Mouse (Mus musculus): ENCODE measurements around the gene Ergic1. TPM values are rescaled to one million over a fixed set of nuclear protein-coding genes. Genes with fewer than 3 reads are reported as not detected.

The Ergic1 gene
- total RNA-seq, 2 experiments from 2014 or later: 180 to 193 TPM

GRCm38 (mm10) chr17:26645411-26645854, 84.1 kb downstream of the Ergic1 start:
- intact Hi-C loops (cut with DNase I): no loop called here
- DNase-seq: no peak

DNA sequence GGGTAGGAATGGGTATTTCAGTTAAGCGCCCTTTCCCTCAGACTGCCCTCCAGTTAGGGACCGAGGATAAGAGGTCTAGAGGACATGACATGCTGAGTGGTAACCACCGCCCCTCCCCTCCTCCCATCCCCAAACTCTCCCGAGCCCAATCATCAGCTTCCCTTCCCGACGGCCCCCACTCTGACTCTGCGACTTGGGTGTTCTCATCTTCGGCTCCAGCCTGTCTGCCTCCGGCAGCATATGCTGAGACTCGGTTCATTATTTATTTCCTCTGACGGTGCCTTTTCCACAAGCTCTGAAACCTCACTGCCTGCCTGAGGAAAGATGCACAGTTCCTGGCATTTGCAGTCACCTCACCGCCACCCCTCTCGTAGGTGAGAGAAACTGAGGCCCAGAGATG, 86.0 kb downstream of the Ergic1 start:
- no peak for DNase-seq
- intact Hi-C loops (cut with DNase I): no loop called here

- intact Hi-C loops (cut with DNase I): no loop called here
- DNase-seq: no peak
These were observed 88.3 kb downstream of the Ergic1 start for GRCm38 (mm10) chr17:26649565-26649964.

DNA sequence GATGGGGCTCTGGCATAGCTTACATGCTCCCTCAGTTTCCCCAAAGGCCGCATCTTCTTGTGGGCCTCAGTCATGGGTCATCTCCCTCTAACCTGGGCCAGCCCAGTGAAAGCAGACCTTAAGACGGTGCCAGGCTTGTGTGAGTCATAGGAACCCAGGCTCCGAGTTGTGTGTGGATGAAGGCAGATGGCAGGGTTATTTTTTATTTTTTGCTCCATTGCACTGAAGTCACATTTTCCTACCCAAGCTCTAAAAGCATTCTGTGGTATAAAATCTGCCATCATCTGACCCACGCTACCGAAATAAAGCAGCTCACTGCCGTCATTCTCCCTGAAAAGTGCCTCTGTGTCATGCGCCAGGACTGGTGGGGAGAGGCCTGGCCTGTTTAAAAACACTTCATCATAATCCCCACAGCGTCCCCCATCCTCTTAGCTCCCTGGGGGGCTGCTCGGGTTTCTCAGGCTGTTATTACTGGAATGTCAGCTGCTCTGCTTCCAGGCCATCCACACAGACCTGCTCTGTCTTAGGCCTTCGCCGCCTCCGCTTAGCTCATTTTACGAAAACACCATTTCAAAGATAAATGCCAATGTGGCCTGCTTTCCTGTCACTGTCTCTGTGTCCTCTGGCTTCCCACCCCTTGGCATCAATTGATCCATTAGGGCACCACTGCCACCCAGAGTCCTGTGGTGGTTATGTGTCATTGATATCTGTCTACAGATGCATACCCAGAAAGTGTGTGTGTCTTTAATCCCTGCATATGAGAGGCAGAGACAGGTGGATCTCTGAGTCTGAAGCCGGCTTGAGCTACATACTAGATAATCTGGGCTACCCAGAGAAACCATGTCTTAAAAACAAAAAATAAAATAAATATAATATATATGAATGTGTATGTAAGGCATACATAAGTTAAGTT, 89.4 kb downstream of the Ergic1 start:
- DNase-seq: no peak
- intact Hi-C loops (cut with DNase I): no loop called here

DNA sequence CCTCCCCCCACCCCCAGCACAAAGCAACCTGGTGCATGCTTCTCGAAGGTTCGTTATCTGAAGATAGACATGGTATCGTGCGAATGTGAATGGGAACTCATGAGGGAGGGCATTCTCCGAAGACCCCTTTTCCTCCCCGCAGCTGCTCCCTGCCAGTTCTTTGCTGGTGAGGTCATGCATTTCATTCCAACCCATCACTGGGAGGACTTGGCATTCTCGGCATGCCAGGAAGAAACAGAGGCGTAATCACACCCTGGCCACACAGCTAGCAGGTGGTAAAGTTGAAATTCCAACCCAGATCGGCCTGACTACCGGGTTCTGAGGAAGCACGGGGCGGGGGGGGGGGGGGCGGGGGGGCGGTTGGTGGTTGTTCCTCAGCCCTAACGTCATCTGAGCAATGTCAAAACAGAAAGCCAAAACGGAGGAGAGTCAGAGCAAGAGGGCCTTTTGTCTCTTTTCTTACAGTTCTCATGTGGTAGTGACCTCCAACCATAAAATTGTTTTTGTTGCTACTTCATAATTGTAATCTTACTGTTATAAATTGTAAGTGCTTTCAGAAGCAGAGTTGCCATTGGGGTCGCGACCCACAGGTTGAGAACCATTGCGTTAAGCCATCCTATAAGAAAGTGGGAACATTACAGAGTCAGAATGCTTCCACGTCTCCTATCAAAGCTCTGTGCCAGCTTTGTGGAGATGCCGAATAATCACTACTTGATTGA, 97.7 kb downstream of the Ergic1 start:
- intact Hi-C loops (cut with DNase I): no loop called here
- no peak for DNase-seq

DNA sequence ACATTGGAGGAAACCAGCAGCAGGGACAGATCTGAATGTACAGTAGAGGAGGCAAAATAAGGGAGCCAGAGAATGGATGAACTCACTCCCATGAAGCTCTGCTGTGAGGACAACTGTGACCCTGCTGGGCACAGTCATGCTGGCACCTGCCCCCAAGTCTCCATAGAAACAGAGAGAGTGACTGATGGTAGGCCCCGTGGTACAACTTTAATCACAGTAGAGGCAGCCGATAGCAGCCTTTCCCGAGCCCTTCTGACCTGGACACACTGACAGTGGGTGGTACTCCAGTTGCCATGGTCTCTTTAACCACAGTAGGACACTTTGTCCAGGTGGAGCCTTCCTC, 98.3 kb downstream of the Ergic1 start:
- intact Hi-C loops (cut with DNase I): no loop called here
- DNase-seq: no peak

DNA sequence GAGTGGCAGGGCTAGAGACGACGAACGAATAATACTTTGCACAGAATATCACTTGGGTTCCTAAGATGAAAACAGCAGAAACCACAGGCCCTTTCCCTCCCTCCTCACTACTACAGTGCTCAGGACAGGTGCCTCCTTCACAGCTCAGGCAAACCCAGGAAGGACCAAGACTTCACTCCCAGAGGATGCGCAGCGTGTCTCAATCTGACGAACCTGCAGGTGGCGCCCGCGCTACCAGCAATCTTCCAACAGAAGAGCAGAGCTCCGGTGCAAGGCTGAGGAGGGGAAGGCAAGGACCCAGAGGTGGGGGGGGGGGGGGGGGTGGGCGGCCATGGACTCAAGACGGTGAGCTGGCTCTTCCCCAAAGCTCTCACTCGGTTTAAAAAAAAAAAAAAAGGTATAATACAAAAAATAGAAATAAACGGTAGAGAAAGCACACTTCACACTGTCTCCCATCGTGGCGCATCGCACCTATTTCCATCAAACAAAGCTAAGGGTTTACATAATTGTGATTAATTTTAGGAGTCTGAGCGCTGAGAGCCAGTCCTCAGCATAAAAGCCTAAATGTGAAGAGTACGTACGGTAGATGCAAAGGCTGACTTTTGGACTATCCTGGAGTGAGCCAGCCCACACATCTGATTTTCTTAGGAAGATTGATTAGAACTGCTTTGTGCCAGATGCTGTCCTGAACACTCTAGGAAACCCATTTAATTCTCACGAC, 99.1 kb downstream of the Ergic1 start:
- intact Hi-C loops (cut with DNase I): no loop called here
- DNase-seq: peak; percentile 86

DNA sequence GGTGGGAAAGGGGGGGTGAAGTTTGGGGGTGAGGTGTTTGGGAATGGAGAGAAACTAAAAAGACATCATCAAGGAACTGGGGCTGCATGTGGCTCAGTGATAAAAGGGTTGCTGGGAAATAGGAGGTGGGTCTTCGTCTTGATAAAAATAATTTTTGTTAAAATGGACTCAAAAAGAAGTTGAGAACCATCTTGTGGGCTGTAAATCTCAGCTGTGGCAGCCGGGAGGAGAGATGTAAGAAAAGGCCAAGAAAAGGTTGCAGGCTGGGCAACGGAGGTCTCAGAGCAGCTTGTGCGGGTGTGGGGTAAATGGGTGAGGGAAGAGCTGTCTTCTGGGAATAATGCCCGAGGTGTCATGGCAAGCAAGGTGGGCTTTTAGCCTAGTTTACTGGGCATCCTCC, 100.9 kb downstream of the Ergic1 start:
- no peak for DNase-seq
- intact Hi-C loops (cut with DNase I): no loop called here

- intact Hi-C loops (cut with DNase I): no loop called here
- DNase-seq: peak; percentile 99
These were observed 101.8 kb downstream of the Ergic1 start, which contains the start of gene Atp6v0e for GRCm38 (mm10) chr17:26662978-26663683. TSS of gene Atp6v0e (plus strand) at chr17:26663231.

DNA sequence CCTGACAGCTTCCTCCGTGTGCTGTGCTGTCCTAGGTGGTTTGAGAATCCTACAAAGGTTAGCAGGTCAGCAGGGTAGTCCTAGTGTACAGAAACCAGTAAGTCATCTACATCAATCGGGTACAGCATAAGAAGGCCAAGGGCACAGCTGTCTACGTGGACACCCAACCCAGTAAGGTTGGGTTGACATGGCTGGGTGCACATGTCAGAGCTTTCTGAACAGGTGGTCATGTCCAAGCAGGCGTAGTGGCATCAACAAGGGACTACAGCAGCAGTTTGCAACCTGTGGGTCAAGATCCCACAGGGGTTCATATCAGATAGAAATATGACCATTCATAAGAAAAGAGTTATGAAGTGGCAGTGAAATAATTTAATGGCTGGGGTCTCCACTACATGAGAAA, 104.3 kb downstream of the Ergic1 start:
- no peak for DNase-seq
- intact Hi-C loops (cut with DNase I): no loop called here

DNA sequence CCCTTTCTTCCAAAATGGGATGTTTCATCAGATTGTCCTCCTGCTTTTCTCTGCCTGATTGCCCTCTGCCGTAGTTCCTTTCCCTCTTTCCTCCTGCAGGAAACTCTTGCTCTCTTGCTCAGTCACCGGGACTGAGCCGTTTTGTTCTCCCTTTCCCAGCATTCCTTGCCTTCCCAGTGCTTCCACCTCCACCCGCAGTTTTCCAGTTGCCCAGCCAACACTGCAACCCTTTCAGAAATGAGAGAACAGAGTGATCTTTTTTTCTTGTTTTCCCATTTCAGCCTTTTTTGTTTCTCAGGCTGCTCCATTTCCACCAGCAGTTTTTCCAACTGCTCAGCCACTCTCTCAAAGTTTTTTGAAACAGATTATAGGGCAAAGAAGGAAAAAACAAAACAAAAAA, 110.0 kb downstream of the Ergic1 start:
- intact Hi-C loops (cut with DNase I): loop anchor here (10.0 kb wide), 1 partner anchor 214 kb away; no protein-coding TSS in a partner anchor
- DNase-seq: no peak

DNA sequence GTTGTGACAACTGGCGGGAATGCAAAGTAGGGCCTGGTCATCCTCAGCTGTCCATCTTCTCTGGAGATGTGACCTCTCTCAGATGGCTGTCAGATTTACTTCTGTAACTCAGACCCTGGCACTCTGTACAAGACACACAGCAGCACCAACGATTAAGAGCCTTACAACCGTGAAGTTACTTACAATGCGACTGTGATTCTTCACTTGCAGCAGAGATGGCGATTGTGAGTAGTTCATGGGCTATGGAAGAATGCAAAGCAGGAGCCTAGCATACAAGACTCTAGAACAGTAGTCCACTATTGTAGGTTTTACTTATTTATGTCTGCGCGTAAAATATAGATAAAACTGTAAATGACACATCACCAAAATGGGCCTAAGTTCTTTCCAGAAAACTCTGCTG, 114.6 kb downstream of the Ergic1 start:
- intact Hi-C loops (cut with DNase I): loop anchor here (10.0 kb wide), 1 partner anchor 209 kb away; no protein-coding TSS in a partner anchor
- DNase-seq: no peak

DNA sequence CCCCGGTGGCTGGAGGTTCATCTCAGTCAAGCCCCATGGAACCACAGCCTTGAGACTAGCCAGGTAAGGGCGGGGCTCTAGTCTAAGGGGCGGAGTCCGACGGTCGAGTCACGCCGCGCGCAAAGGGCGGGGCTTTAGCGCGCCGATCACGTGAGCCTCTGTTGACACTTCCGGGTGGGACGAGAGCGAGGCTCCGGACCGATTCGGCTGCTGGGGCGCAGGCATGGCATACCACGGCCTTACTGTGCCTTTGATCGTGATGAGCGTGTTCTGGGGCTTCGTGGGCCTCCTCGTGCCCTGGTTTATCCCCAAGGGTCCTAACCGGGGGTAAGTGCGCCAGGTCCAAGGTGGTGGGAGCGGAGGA, 114.9 kb downstream of the Ergic1 start:
- intact Hi-C loops (cut with DNase I): loop anchor here (10.0 kb wide), 1 partner anchor 209 kb away; no protein-coding TSS in a partner anchor
- peak; percentile 89 for DNase-seq

DNA sequence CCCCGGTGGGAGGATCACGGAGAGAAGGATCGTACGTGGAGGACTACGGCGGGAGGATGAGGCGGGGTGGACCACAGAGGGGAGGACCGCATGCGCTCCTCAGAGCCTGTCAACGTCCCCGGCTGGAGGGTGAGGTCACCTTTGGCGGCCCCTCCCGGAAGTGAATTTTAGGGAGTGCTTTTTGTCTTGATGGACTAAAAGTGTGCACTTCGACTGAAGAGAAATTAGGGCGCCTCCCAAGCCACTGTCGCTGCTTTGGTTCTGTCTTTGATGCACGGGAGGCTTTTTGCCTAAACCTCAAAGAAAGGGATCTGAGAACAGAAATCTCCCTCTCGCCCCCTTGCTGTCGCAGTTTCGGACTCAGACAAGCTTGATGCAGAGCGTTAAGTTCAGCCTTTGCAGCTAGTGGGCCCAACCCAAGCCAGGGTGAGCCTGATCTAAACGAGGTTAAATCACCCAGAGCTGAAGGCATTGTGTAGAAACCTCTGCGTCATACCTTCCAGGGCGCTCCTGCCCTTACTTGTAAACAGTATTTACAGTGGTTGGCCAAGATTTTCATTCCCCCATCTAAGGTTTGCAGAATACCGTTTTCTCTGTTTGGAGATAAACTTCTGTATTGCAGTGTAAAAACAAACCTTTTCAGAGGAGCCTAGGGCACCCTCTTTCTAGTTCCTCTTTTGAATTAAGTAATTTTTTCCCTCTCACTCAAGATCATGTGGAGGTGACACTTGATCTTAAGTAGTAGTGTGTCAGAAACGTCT, 115.5 kb downstream of the Ergic1 start:
- intact Hi-C loops (cut with DNase I): loop anchor here (10.0 kb wide), 1 partner anchor 208 kb away; no protein-coding TSS in a partner anchor
- peak; percentile 63 for DNase-seq

DNA sequence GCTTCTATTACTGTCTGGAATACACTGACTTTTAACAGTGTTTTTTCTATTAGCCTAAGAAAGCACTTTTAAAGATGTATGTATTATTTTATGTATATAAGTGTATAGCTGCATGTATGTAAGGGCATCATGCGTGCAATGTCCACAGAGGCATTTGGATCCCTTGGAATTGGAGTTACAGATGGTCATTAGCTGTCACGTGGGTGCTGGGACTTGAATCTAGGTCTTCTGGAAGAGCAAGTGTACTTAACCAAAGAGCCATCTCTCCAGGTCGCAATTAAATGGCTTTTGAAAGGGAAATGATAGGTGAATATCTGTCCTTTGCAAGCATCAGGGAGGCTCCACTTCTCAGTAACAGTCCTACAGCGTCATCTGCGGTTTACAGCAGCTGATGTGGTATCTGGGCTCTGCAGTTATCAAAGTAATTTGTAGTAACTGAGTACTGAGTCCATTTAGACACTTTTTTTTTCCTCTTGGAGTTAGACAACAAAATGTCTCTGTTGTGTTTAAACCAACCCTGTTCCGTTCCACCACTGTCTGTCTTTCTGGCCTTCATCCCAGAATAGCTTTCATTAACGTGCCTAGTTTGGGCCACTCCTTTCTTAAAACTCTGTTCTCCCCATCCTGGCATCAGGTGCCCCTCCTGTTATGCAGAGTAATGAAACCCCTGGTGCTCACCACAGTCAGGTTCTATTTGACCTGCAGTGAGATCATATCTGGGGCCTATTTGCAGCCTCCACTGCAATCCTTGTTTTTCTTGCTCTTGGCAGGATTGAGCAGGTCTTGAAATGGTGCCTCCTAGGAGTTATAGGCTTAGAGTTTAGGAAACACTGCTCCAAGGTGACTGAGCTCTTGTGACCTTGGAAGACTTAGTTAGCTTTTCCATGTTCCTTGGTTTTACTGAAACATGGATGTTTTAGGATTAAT, 116.7 kb downstream of the Ergic1 start:
- intact Hi-C loops (cut with DNase I): loop anchor here (10.0 kb wide), 1 partner anchor 207 kb away; no protein-coding TSS in a partner anchor
- no peak for DNase-seq

DNA sequence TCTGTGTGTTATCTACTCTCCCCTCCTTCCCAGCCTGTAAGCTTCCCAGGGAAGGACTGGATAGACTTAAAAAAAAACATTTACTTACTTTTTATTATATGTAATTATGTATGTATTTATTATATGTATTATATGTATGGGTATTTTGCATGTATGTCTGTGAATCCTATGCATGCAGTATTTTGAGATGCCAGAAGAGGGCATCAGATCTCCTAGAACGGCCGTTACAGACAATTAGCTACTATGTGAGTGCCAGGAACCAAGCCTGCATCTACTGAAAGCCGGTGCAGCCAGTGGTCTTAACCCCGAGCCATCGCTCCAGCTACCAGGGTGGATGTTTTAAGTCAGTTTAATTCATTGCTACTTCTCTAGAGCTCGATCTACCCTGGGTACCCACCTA, 120.0 kb downstream of the Ergic1 start:
- intact Hi-C loops (cut with DNase I): no loop called here
- no peak for DNase-seq

DNA sequence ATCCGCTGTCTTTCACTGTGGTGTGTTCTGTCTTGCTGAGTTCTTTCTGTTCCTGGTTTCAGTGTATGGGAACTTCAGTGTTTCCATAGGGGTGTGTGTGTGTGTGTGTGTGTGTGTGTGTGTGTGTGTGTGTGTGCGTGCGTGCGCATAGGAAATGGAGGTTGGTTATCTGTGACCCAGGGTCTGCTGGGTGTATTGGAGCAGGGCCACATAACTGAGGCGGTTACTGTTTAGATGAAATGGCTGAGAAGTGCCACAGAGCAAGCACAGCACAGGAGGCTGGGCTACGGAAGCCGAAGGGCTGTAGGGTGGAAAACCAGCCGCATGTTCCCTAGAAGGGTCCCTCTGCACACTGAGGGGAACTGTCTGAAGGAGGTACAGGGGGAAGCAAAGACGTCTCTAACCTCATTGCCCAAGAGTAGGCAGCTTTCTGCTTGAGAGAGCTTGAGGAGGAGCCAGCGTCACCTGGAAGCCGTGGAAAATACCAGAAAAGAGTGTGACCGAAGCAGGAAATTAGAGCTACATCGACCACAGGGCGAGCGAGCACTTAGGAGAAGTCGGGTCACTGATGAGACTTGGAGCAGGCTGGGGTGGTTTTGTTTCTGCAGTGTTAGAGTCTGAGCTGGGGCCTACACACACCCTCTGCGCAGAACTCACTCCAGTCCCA, 125.2 kb downstream of the Ergic1 start:
- intact Hi-C loops (cut with DNase I): no loop called here
- no peak for DNase-seq

Data from left cerebral cortex, postnatal 4 days (tissue).